Mouse (Mus musculus) central nervous system, embryonic 11.5 days (tissue): Measurements from ENCODE around the gene Olfr1324. TPM values are rescaled to one million over a fixed set of nuclear protein-coding genes. Genes with fewer than 3 reads are reported as not detected.

Experiments used
- polyA plus RNA-seq: library from polyadenylated mRNA; depleted of rRNA; stranded (reverse); fragments of >200 nt; gene quantifications from 2 replicates; pipeline ENCODE4 v1.2.3, GENCODE M21; 2012; rRNA removed

Gene Olfr1324
- polyA plus RNA-seq = not detected in 2 replicates

DNA sequence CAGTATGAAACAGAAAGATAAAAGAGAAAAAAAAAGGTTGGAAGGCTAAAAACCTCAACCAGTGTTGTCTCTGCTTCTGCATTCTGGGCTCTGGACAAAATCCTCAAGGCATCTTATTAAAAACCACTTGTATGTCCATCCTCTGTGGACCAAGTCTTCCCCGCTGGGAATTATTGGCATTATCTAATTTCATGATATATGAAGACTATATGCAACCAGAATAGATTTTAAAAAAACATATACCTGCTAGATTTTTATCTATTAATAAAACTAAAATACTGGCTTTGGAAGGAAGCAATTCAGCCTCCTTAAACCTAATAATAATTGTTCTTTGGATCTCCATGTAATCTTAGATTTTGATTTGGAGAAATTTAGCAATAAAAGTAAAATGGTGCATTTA is at the start of gene Olfr1324:
TSS of gene Olfr1324 (minus strand) at position 101 of the 400 bp plus-strand sequence.

